Mouse (Mus musculus) midbrain, embryonic 10.5 days (tissue): ENCODE data around the gene Ccdc9b. TPM values are rescaled to one million over a fixed set of nuclear protein-coding genes. Genes with fewer than 3 reads are reported as not detected.

ENCODE experiments used
- DNase-seq: peaks from one replicate; pipeline ENCODE4 v3.0.0-alpha.2; 2017; ENCODE audit warnings: low spot score
- H3K27ac ChIP-seq: fragments of 300-500 bp; sonication (generic); replicated peaks from 2 replicates; pipeline ENCODE4 v1.5.1; 2016; ENCODE audit warnings: mild to moderate bottlenecking
- H3K27me3 ChIP-seq: fragments of 300-500 bp; sonication (generic); 2 replicates; pipeline ENCODE4 v1.6.1; 2016; ENCODE audit warnings: low read depth, mild to moderate bottlenecking; ENCODE audit not compliant: poor library complexity, severe bottlenecking
- H3K36me3 ChIP-seq: fragments of 300-500 bp; sonication (generic); 2 replicates; pipeline ENCODE4 v1.6.1; 2016; ENCODE audit warnings: mild to moderate bottlenecking, moderate library complexity
- H3K4me1 ChIP-seq: fragments of 300-500 bp; sonication (generic); 2 replicates; pipeline ENCODE4 v1.6.1; 2016
- H3K4me3 ChIP-seq: fragments of 300-500 bp; sonication (generic); 2 replicates; pipeline ENCODE4 v1.5.1; 2016; ENCODE audit warnings: mild to moderate bottlenecking, moderate library complexity
- H3K9me3 ChIP-seq: fragments of 300-500 bp; sonication (generic); replicated peaks from 2 replicates; pipeline ENCODE4 v1.6.1; 2016; ENCODE audit warnings: mild to moderate bottlenecking
- WGBS: fragments of 180-500 bp; shearing (Covaris S2); methylation state at CpG from one replicate; pipeline ENCODE4 v1.1.7; 2016; 5-methylcytosine and 5-hydroxymethylcytosine counted together
- polyA plus RNA-seq: library from polyadenylated mRNA; unstranded; fragments of >200 nt; fragmentation: Nextera tagmentation; extraction: Ambion mirVana; gene quantifications from 2 replicates; pipeline ENCODE4 v1.2.1, GENCODE M21; 2016

Gene Ccdc9b
- polyA plus RNA-seq, 1 experiment from 2014 or later, result 0.42 TPM

DNA sequence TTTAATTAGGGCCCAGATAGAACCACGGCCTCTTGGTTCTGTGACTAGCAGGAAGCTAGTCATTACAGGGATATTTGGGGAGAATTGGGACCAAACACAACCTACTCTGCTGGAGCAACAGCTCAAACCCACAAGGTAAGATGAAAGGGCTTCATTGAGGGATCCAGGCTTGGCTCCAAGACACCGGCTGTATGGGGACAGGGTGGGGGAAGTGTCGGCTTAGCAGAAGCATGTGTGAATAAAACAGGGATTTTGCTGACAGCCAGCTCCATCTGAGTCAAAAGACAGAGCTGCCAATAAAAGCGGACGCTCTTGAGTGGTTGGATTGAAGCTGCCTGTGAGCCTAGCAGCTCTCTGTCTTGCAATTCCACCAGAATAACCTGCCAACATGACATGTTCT, 29.1 kb downstream of the Ccdc9b start:
- Histone ChIP-seq H3K9me3 (no peaks in the 10 kb centered on the region), H3K27me3 (peaks cover 43% of the 10 kb centered on the region), H3K4me3 (no peak overlapping the region), H3K4me1 (peaks cover 8% of the 10 kb centered on the region), H3K36me3 (no peaks in the 10 kb centered on the region), H3K27ac (no peak overlapping the region)
- no peak for DNase-seq
- 66% methylated on average over 5 of the region's 5 CpGs for WGBS

DNA sequence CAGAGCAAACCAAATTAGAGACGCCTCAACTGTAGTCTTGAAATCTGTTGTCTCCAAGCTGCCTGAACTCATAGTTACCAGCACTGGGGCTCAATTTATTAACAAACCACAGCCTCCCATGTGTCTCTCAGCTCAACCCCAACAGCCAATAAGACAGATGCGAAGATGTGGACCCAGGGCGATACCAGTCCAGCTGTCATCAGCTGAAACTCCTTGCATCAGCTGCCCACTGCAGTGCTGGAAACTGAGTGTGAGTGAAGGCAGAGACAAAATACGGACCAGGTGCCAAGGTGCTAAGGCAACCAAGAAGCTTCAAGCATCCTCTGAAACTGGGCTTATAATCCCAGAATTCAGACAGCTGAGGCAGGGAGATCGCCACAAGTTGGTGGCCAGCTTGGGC, 30.5 kb downstream of the Ccdc9b start:
- Histone ChIP-seq H3K36me3 (no peaks in the 10 kb centered on the region), H3K27ac (no peak overlapping the region), H3K9me3 (no peaks in the 10 kb centered on the region), H3K4me1 (peaks cover 12% of the 10 kb centered on the region), H3K4me3 (no peak overlapping the region), H3K27me3 (peaks cover 57% of the 10 kb centered on the region)
- 82% methylated on average over 5 of the region's 5 CpGs for WGBS
- no peak for DNase-seq

DNA sequence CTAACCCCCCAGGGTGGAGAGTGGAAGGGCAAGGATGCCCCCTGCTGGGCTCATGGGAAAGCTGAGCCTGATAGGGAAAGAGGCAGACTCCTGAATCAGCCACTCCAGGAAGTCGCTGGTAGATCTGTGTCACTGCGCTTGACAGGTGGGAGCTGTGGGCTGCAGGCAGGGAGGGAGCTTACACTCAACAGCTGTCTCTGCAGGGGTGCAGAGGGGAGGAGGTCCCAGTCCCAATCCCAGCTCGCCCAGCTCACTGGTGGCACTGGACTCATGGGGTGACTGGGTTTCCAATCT, 31.9 kb downstream of the Ccdc9b start:
- Histone ChIP-seq H3K27me3 (peaks cover 68% of the 10 kb centered on the region), H3K4me3 (no peak overlapping the region)
- WGBS, result 3% methylated on average over 3 of the region's 3 CpGs

DNA sequence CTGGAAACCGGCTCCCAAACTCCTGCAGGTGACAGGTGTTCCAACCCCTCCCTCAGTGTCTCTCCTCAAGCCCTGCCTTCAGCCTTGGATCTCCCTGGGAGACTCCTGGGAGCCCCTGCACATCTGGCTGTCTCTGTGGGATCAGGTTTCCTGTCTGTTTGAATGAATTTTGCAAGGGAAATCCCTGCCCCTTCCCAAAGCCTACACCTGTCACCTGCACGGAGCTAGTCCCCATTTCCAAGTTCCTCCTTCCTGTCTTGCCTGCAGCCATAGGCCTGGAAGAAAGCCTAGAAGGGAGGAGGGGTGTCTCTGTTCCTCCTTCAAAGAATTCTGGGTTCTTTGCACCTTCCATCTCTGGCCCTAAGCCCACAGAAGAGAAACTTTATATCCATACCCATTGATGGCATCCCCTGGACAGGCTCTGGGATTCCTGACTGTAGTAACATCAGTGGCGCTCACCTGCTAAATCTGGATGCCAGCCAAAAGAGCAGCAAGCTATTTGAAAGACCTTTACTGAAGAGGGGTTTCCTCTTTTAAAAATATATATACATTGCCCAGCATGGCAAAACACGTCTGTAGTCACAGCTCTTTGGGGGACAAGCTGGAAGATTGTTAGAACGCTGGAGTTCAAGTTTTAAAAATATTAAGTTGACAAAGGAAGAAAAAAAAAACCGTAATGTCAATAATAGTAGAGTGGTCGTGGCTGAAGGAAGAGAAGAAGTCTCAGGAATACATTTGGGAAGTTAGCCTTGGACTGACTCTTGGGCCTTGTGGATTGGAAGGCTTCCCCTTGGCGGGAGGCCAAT, 32.4 kb downstream of the Ccdc9b start:
- H3K36me3 ChIP-seq, result no peaks in the 10 kb centered on the region
- H3K27ac ChIP-seq, result no peak overlapping the region
- H3K27me3 ChIP-seq, result peaks cover 68% of the 10 kb centered on the region
- 28% methylated on average over 8 of the region's 8 CpGs for WGBS
- DNase-seq, result no peak
- H3K9me3 ChIP-seq, result no peaks in the 10 kb centered on the region
- peaks cover 12% of the 10 kb centered on the region for H3K4me1 ChIP-seq
- H3K4me3 ChIP-seq, result no peak overlapping the region

More for the DNA sequence above, 31.9 kb downstream of the Ccdc9b start:
- peaks cover 12% of the 10 kb centered on the region for H3K4me1 ChIP-seq
- H3K27ac ChIP-seq, result no peak overlapping the region
- no peaks in the 10 kb centered on the region for H3K36me3 ChIP-seq
- no peak for DNase-seq
- no peaks in the 10 kb centered on the region for H3K9me3 ChIP-seq

DNA sequence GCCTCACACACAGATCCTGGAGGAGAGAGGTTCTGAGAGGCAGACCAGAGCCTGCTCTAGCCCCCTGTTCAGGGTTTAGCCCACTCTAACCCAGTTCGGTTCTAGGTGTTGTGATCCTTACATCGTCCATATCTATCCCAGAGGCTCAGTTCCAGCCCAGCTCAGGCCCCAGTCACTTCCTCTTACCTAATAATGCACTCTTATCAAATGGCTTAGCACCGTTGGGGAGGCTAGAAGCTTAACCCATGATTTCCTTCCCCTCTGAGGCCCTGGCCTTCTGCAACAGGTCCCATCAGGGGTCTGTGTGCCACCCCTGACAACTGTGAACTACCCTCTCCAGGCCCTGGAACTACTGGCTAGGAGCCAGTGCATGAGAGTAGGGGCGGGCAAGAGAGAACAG, 33.3 kb downstream of the Ccdc9b start:
- Histone ChIP-seq H3K36me3 (no peaks in the 10 kb centered on the region), H3K4me3 (no peak overlapping the region), H3K27ac (no peak overlapping the region), H3K4me1 (peaks cover 12% of the 10 kb centered on the region), H3K27me3 (peaks cover 68% of the 10 kb centered on the region), H3K9me3 (no peaks in the 10 kb centered on the region)
- DNase-seq, result no peak
- WGBS, result 45% methylated on average over 4 of the region's 4 CpGs

DNA sequence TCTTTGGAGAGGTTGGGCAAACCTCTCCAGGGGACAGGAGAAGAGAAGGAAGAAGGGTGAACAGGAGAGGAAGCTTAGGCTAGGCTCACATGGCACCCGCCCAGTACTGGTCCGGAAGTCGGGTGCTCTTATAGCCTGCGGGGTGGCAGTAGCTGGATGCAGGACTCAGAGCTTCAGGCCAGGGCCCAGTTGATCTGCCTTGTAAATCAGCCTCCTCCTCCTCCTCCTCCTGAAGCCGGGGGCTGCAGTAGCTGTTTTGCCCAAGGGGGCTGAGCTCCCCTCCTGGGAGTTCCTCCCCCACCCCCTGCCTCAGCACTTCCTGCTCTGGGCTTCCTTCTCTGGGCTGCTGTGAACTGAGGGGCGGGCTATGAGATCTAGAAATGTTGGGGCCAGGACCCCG, 34.1 kb downstream of the Ccdc9b start, which contains the start of gene Plcb2:
Plcb2 (minus strand) TSS at position 102 of the 400 bp plus-strand sequence.
- H3K36me3 ChIP-seq, result no peaks in the 10 kb centered on the region
- H3K4me3 ChIP-seq, result no peak within 1 kb of the TSS
- no peak for DNase-seq
- peaks cover 12% of the 10 kb centered on the region for H3K4me1 ChIP-seq
- H3K9me3 ChIP-seq, result no peaks in the 10 kb centered on the region
- 17% methylated on average over 6 of the region's 7 CpGs for WGBS
- H3K27ac ChIP-seq, result no peak within 1 kb of the TSS
- H3K27me3 ChIP-seq, result peaks cover 66% of the 10 kb centered on the region

DNA sequence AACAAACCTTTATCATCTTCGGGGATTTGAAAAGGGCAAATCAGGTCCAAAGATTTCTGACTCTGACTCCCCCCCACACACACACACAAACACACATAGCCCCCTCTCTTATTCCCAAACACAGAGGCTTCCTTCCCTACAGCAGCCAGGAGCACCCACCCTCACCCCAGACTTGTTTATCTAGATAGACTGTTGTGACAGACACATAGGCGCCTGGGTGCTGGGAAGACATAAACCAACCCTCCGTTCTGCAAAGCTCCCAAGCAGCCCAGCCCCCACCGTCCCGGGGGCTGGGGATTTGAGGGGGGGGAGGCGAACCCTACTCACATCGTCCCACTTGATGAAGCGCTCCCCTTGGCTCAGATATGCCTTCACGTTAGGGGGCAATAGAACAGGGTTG, 34.5 kb downstream of the Ccdc9b start:
- Histone ChIP-seq H3K4me1 (peaks cover 13% of the 10 kb centered on the region), H3K27me3 (peaks cover 68% of the 10 kb centered on the region), H3K9me3 (no peaks in the 10 kb centered on the region), H3K4me3 (no peak overlapping the region), H3K36me3 (no peaks in the 10 kb centered on the region), H3K27ac (no peak overlapping the region)
- WGBS, result 25% methylated on average over 9 of the region's 9 CpGs
- no peak for DNase-seq

DNA sequence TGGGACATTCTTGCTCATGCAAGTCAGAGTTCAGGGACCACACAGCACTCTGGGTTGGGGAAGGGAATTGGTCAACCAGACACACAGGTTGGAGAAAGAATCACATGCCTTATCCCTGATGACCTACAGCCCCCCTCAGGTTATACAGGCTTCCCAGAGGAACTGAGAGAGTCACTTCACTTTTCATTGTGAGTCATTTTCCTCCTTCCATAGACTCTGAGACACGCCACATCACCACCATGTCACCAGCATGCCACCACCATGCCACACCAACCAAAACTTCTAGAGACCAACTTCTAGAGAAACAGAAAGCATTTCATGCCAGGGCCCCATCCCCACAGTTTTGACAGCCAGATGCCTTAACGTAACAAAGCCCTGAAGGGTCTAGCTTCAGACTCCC, 35.6 kb downstream of the Ccdc9b start:
- Histone ChIP-seq H3K4me3 (no peak overlapping the region), H3K9me3 (no peaks in the 10 kb centered on the region), H3K27ac (no peak overlapping the region), H3K27me3 (peaks cover 67% of the 10 kb centered on the region), H3K4me1 (peaks cover 15% of the 10 kb centered on the region), H3K36me3 (no peaks in the 10 kb centered on the region)
- DNase-seq, result no peak
- WGBS, result 81% methylated on average over 2 of the region's 2 CpGs

DNA sequence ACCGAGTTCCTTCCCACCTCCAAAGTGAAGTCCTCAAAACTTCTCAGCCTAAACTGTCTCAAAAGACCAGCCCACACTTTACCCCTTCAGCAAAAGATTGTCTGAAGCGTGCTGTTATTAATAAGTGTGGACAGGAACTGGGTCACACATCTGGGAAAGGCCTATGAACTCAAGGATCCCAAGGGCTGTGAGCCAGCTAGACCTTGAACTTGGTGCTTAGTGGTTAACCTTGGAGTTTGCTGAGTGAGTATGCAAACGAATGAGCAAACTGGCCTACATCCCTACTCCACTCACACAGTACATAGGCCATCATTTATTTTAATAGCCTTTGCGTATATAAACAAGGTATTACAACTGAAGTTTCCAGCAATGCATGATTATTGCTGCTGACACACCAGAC, 37.0 kb downstream of the Ccdc9b start:
- H3K4me3 ChIP-seq, result no peak overlapping the region
- no peak overlapping the region for H3K27ac ChIP-seq
- peaks cover 12% of the 10 kb centered on the region for H3K4me1 ChIP-seq
- DNase-seq, result no peak
- H3K36me3 ChIP-seq, result no peaks in the 10 kb centered on the region
- 92% methylated on average over 4 of the region's 4 CpGs for WGBS
- peaks cover 56% of the 10 kb centered on the region for H3K27me3 ChIP-seq
- H3K9me3 ChIP-seq, result no peaks in the 10 kb centered on the region

DNA sequence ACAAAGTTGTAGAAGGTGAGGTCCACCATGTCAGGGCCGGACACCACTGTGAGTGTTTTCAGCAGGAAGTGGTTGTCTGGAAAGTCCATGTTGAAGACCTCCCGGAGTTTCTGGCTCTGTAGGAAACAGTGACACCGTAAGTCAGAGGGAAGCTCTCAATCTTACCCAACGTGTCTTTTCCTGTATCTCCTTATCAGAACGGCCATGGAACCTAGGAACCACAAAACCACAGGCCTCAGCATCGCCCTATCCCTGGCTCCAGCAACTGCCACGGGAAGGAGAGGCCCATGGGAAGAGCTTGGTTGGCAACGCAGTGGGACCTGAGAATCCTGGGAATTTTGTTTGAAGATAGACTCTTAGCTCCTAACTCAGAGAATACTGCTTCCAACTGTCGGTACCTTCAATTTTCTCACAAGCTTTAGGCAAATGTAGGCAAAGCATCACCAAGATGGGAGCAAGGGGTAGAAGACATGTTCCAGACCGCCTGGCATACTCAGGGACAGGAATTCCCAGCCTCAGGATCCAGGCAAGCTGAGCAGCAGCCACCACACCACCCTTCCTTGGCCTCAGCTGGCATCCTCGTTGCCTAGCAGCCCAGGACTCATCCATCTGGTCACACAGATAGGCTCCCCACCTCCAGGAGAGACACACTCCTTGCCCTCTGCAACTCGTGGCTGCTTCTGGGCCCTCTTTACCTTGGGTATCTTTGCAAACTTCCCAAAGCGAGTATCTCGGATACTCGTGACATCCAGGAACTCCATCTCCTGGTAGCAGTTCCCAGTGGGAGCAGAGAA, 38.6 kb downstream of the Ccdc9b start:
- H3K4me3 ChIP-seq, result no peak overlapping the region
- H3K4me1 ChIP-seq, result peaks cover 11% of the 10 kb centered on the region
- no peak overlapping the region for H3K27ac ChIP-seq
- 85% methylated on average over 15 of the region's 15 CpGs for WGBS
- H3K9me3 ChIP-seq, result no peaks in the 10 kb centered on the region
- no peak for DNase-seq
- peaks cover 49% of the 10 kb centered on the region for H3K27me3 ChIP-seq
- H3K36me3 ChIP-seq, result no peaks in the 10 kb centered on the region

DNA sequence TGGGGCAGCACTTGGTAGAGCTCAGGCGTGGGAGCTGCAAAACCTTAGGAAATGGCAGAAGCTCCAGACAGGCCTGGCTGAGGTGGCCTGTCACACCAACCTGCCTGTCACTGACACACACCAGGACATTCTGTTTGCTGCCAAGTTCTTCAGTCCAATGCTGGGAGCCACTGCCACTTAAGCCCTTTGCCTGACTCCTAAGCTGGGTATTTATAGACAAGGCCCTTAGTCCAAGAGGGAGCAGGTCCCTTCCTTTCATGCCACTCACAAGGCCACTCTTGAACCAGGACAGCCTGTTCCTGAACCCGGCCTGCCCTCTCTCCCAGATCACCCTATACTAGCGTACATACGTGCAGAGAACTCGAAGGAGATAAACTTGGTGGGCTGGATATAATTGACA, 45.8 kb downstream of the Ccdc9b start:
- Histone ChIP-seq H3K4me1 (peaks cover 30% of the 10 kb centered on the region), H3K36me3 (no peaks in the 10 kb centered on the region), H3K27ac (no peak overlapping the region), H3K4me3 (no peak overlapping the region), H3K9me3 (no peaks in the 10 kb centered on the region), H3K27me3 (peaks cover 56% of the 10 kb centered on the region)
- WGBS, result 91% methylated on average over 5 of the region's 5 CpGs
- no peak for DNase-seq

DNA sequence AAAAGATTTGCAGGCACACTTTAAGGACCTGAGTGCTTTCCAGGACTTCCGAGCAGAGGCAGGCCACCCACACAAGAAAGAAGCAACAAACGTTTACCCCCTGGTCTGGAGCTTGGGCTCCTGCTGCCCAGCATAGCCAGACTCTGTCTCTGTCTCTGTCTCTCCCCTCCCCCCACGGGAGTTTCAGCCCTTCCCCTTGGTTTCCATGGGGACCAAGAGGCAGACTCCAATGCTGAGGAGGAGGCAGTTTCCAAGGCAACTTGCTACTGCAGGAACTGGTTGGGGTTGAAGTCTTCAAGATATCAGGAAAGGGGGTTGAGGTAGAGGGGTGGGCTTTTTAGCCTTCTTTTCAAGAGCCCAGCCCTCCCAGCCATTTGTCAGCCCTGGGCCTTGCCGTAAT, 48.2 kb downstream of the Ccdc9b start:
- DNase-seq, result peak; percentile 54
- WGBS, result 32% methylated on average over 4 of the region's 4 CpGs
- Histone ChIP-seq H3K4me1 (peaks cover 49% of the 10 kb centered on the region), H3K4me3 (no peak overlapping the region), H3K36me3 (no peaks in the 10 kb centered on the region), H3K27me3 (peaks cover 76% of the 10 kb centered on the region), H3K9me3 (no peaks in the 10 kb centered on the region), H3K27ac (no peak overlapping the region)

DNA sequence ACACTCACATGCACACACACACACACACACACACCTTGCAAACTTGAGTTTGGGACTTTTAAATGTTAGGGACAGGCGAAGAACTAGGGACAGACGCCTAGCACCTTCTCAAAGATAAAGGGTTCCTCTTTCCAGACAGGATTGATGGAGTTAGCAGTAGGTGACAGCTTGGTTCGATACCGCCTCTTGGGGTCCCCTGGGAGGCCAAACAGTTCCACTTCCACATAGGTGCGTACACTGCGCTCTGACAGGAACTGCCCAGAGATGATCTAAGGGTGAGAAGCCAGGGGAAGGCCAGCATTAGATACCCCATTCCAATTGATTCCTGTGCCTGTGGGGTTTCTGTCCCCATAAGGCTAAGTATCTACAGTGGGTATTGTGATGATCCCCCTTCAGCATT, 48.8 kb downstream of the Ccdc9b start:
- Histone ChIP-seq H3K4me1 (peaks cover 50% of the 10 kb centered on the region), H3K27me3 (peaks cover 76% of the 10 kb centered on the region), H3K9me3 (no peaks in the 10 kb centered on the region), H3K27ac (no peak overlapping the region), H3K4me3 (no peak overlapping the region), H3K36me3 (no peaks in the 10 kb centered on the region)
- no peak for DNase-seq
- 90% methylated on average over 6 of the region's 6 CpGs for WGBS
